Mouse (Mus musculus): Measurements from ENCODE around the gene Rabl2.

The Rabl2 gene

GRCm38 (mm10) chr15:89551733-89552132, 40.0 kb downstream of the Rabl2 start:
- no peak for DNase-seq (ENCODE audit: low spot score in 2 of 2)

DNA sequence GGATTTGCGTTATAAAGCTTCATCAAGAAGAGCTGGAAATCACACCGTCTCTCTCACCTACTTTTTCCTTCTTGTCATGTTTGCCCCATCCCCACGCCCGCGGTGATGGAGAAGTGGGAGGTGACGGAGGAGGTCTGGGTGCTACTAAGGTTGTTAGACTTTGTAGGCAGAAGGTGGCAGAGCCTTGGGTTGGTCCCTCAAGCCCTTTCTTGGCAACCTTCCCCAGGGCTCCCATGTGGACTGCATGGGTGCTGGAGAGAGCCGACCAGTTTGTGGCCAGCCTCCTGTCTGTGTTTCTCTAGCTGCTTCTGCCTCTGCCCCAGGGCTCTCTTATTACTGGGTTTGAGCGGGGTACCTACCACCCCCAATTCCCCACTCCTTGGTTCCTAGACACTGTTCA, 41.2 kb downstream of the Rabl2 start:
- no peak for DNase-seq (ENCODE audit: low spot score in 2 of 2)

DNA sequence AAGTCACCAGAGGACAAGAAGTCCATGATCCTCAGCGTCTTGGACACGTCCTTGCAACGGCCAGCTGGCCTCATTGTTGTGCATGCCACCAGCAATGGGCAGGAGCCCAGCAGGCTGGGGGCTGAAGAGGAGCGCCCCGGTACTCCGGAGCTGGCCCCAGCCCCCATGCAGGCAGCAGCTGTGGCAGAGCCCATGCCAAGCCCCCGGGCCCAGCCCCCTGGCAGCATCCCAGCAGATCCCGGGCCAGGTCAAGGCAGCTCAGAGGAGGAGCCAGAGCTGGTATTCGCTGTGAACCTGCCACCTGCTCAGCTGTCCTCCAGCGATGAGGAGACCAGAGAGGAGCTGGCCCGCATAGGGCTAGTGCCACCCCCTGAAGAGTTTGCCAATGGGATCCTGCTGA, 42.9 kb downstream of the Rabl2 start:
- peak; percentile 81 for DNase-seq (ENCODE audit: low spot score in 2 of 2)

DNA sequence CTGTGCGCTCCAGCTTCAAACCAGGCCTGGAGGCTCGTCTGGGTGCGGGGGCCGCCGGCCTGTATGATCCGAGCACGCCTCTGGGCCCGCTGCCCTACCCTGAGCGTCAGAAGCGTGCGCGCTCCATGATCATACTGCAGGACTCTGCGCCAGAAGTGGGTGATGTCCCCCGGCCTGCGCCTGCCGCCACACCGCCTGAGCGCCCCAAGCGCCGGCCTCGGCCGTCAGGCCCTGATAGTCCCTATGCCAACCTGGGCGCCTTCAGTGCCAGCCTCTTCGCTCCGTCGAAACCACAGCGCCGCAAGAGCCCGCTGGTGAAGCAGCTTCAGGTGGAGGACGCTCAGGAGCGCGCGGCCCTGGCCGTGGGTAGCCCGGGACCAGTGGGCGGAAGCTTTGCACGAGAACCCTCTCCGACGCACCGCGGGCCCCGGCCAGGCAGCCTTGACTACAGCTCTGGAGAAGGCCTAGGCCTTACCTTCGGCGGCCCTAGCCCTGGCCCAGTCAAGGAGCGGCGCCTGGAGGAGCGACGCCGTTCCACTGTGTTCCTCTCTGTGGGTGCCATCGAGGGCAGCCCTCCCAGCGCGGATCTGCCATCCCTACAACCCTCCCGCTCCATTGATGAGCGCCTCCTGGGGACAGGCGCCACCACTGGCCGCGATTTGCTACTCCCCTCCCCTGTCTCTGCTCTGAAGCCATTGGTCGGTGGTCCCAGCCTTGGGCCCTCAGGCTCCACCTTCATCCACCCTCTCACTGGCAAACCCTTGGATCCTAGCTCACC, 43.7 kb downstream of the Rabl2 start:
- DNase-seq (ENCODE audit: low spot score in 2 of 2), result peak; percentile 61 to 63

DNA sequence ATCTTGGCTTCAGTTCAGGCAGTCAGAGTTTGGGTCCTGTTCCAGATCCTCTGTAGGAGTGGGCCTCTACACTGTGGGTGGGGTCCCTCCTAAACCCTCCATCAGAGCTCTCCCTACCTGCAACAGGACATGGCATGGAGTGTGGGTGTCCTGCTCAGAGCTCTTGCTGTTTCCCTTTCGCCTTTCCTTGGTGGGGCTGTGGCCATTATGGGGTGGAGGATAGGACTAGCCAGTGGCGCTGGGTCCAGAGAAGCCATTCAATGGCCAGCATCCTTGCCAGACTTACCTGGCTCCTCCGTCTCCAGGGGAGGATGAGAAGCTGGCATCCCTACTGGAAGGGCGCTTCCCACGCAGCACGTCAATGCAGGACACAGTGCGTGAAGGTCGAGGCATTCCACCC, 44.4 kb downstream of the Rabl2 start:
- no peak for DNase-seq (ENCODE audit: low spot score in 2 of 2)

DNA sequence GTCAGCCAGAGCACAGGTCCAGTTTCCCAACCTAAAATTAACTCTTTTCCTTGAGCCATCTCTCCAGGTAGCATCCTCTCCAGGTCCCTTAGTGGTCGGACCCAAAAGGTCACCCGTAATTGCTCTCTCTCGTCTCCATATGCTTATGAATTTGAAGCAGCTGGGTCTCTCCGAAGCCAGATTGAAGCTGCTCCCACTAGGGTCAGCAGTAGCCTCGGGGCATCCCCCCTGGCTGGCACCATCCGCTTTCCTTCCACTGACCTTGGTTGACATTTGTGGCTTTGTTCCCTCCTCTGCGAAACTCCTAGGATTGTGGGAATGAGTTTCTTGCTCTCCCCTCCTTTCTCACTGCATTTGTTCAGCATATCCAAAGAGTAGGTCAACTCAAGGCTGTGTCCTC, 47.6 kb downstream of the Rabl2 start:
- no peak for DNase-seq (ENCODE audit: low spot score in 2 of 2)

- DNase-seq (ENCODE audit: low spot score in 2 of 2), result no peak
Observed at GRCm38 (mm10) chr15:89533843-89534207, 57.9 kb downstream of the Rabl2 start.

- no peak for DNase-seq (ENCODE audit: low spot score in 2 of 2)
Observed at GRCm38 (mm10) chr15:89532924-89533842, 58.5 kb downstream of the Rabl2 start.

Measured in right cerebral cortex, postnatal 10 days (tissue).